Mouse (Mus musculus) c-Kit-positive CD71-positive TER-119-negative erythroid progenitor cells, embryonic 14.5 days (primary cell): ENCODE measurements at regions not wholly inside any gene's neighbourhood (a gene's known extent, or its start where the extent isn't known, plus 50 kb on each side); places are given as distances from the start of the nearest gene placed in this dataset.
"Not testable (repeated sequence)": the region's sequence is repeated elsewhere in the genome, so short reads cannot be mapped to it uniquely, and the experiment has no call there.

Experiments used
- DNase-seq: peaks from one replicate; pipeline ENCODE4 v3.0.0-alpha.2; 2013; ENCODE audit warnings: low read depth

GRCm38 (mm10) chr17:13492239-13492638 is 137.9 kb downstream of the Tcp10c start:
- DNase-seq, result not testable (repeated sequence)

GRCm38 (mm10) chr17:13492649-13493277 is 138.4 kb downstream of the Tcp10c start:
- DNase-seq, result not testable (repeated sequence)

- DNase-seq, result not testable (repeated sequence)
Measured at GRCm38 (mm10) chr17:13493866-13494265, 139.5 kb downstream of the Tcp10c start.

- not testable (repeated sequence) for DNase-seq
Measured at GRCm38 (mm10) chr17:13494475-13494874, 140.1 kb downstream of the Tcp10c start.

- DNase-seq, result not testable (repeated sequence)
Measured at GRCm38 (mm10) chr17:13504365-13504764, 150.0 kb downstream of the Tcp10c start.

GRCm38 (mm10) chr17:13504827-13505268 is 150.5 kb downstream of the Tcp10c start:
- not testable (repeated sequence) for DNase-seq

GRCm38 (mm10) chr17:13507397-13508063 is 153.2 kb downstream of the Tcp10c start:
- DNase-seq, result not testable (repeated sequence)

- not testable (repeated sequence) for DNase-seq
Measured at GRCm38 (mm10) chr17:13519409-13520201, 165.2 kb downstream of the Tcp10c start.

GRCm38 (mm10) chr17:13532579-13532978 is 178.2 kb downstream of the Tcp10c start:
- not testable (repeated sequence) for DNase-seq

GRCm38 (mm10) chr17:13540446-13541241 is 186.3 kb downstream of the Tcp10c start:
- DNase-seq, result no peak

GRCm38 (mm10) chr17:13541249-13541648 is 186.9 kb downstream of the Tcp10c start:
- no peak for DNase-seq

GRCm38 (mm10) chr17:13542261-13542660 is 187.9 kb downstream of the Tcp10c start:
- DNase-seq, result no peak

- DNase-seq, result no peak
Measured at GRCm38 (mm10) chr17:13542856-13543255, 188.5 kb downstream of the Tcp10c start.

- DNase-seq, result no peak
Measured at GRCm38 (mm10) chr17:13544036-13544795, 189.8 kb downstream of the Tcp10c start.

- no peak for DNase-seq
Measured at GRCm38 (mm10) chr17:13546249-13546648, 191.9 kb downstream of the Tcp10c start.

GRCm38 (mm10) chr17:13546669-13547085 is 192.3 kb downstream of the Tcp10c start:
- no peak for DNase-seq

GRCm38 (mm10) chr17:13547657-13548360 is 193.4 kb downstream of the Tcp10c start:
- DNase-seq, result no peak

GRCm38 (mm10) chr17:13549975-13550895 is 195.9 kb downstream of the Tcp10c start:
- DNase-seq, result no peak

GRCm38 (mm10) chr17:13550896-13551267 is 196.5 kb downstream of the Tcp10c start:
- not testable (repeated sequence) for DNase-seq
